Mouse (Mus musculus) kidney, embryonic 16.5 days (tissue): ENCODE results near the gene Tmem139. TPM values are rescaled to one million over a fixed set of nuclear protein-coding genes. Genes with fewer than 3 reads are reported as not detected.

Experiments used
- ATAC-seq: fragments of 200-750 bp; cut with Nextera tagmentation; 2 replicates; pipeline ENCODE4 v1.8.0; 2017; ENCODE audit warnings: moderate TSS enrichment; ENCODE audit not compliant: low FRiP score, low TSS enrichment
- H3K27ac ChIP-seq: fragments of 300-500 bp; sonication (generic); 2 replicates; pipeline ENCODE4 v1.5.1; 2014; ENCODE audit warnings: low read length
- H3K27me3 ChIP-seq: fragments of 300-500 bp; sonication (generic); 2 replicates; pipeline ENCODE4 v1.6.1; 2014; ENCODE audit warnings: low read length, control low read depth, mixed read lengths; ENCODE audit not compliant: insufficient read depth
- H3K36me3 ChIP-seq: fragments of 300-500 bp; sonication (generic); 2 replicates; pipeline ENCODE4 v1.6.1; 2014; ENCODE audit warnings: low read length, control low read depth, mixed read lengths; ENCODE audit not compliant: insufficient read depth
- H3K4me1 ChIP-seq: fragments of 300-500 bp; sonication (generic); 2 replicates; pipeline ENCODE4 v1.6.1; 2014; ENCODE audit warnings: low read length, control low read depth, mixed read lengths; ENCODE audit not compliant: insufficient read depth
- H3K4me2 ChIP-seq: fragments of 300-500 bp; sonication (generic); replicated peaks from 2 replicates; pipeline ENCODE4 v1.6.1; 2014; ENCODE audit warnings: low read depth, low read length
- H3K4me3 ChIP-seq: fragments of 300-500 bp; sonication (generic); 2 replicates; pipeline ENCODE4 v1.5.1; 2014; ENCODE audit warnings: mild to moderate bottlenecking, low read length
- H3K9ac ChIP-seq: fragments of 300-500 bp; sonication (generic); replicated peaks from 2 replicates; pipeline ENCODE4 v1.6.1; 2014; ENCODE audit warnings: low read length
- H3K9me3 ChIP-seq: fragments of 300-500 bp; sonication (generic); 2 replicates; pipeline ENCODE4 v1.6.1; 2016; ENCODE audit warnings: low read length, control low read depth
- WGBS: fragments of 180-500 bp; shearing (Covaris S2); extraction: QIAGEN DNeasy Blood & Tissue Kit; methylation state at CpG from one replicate; pipeline ENCODE4 v1.1.7; 2014; 5-methylcytosine and 5-hydroxymethylcytosine counted together
- polyA plus RNA-seq: library from polyadenylated mRNA; unstranded; fragments of >200 nt; fragmentation: Nextera tagmentation; extraction: Ambion mirVana; gene quantifications from 2 replicates; pipeline ENCODE4 v1.2.1, GENCODE M21; 2015

The Tmem139 gene
- polyA plus RNA-seq, 1 experiment from 2014 or later = 4.9 TPM

DNA sequence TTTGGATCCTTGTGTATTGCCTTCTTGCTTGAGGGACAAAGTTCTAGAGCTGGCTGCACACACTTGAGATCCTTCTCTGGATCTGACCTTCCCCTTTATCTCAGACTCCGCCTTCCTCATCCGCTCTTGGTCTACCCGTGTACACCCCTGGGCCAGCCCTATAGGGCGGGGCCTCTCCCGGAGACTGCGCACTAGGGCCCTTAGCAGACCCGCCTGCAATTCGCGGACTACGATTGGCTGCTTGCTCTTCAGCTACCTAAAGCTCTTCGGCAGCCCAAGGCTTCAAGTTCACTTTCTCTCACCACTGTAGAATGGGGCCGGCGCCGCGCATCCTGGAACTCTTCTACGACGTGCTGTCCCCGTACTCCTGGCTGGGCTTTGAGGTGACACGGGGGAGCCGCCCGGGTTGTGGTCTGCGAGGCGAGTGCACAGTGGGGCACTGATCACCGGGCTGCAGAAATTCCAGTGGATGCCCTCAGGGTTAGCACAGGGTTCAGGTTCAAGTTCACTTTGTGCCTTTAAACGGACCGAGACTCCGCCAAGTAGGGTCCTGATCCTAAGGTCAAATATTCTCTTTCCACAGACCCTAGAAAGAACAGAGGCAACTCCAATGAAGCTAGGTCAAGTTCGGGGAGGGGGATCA is 15.9 kb upstream of the Tmem139 start, which contains the start of gene Gstk1:
TSS of gene Gstk1 (plus strand) at position 225 of the 643 bp plus-strand sequence.
- peak within 1 kb of the TSS; percentile 48 for H3K4me3 ChIP-seq
- H3K27ac ChIP-seq = no peak within 1 kb of the TSS
- H3K4me1 ChIP-seq = no peaks in the 10 kb centered on the region
- no peaks in the 10 kb centered on the region for H3K9me3 ChIP-seq
- no peaks in the 10 kb centered on the region for H3K36me3 ChIP-seq
- H3K27me3 ChIP-seq = no peaks in the 10 kb centered on the region
- 2% methylated on average over 28 of the region's 28 CpGs for WGBS
- H3K4me2 ChIP-seq = peak within 1 kb of the TSS; percentile 58
- peak within 1 kb of the TSS; percentile 51 for H3K9ac ChIP-seq
- ATAC-seq = peak; percentile 100

GRCm38 (mm10) chr6:42247173-42247572 is 14.6 kb upstream of the Tmem139 start:
- Histone ChIP-seq H3K27ac (no peak overlapping the region), H3K9me3 (no peaks in the 10 kb centered on the region), H3K27me3 (no peaks in the 10 kb centered on the region), H3K4me3 (peak overlapping the region; percentile 24), H3K4me1 (no peaks in the 10 kb centered on the region), H3K9ac (no peak overlapping the region), H3K36me3 (no peaks in the 10 kb centered on the region), H3K4me2 (peak overlapping the region; percentile 28)
- no peak for ATAC-seq
- WGBS = 9% methylated on average over 8 of the region's 8 CpGs

DNA sequence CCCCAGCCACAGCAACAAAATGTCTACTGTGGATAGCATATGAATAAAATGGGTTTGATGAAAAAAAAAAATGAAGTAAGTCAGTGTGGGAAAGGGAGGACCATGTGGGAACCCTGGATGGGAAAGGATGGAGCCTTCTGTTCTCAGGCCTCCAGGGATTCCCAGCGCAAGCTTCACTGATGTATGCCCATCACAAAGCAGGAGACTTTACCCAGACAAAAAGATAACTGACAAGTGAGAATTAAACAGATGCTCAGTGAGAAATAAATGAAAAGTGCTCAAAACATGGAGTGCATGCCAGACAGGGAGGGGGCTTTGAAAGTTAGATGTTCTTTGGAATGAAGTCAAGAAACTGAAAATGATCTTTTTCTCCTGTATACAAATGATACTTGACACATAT is 13.8 kb upstream of the Tmem139 start:
- Histone ChIP-seq H3K36me3 (no peaks in the 10 kb centered on the region), H3K4me2 (peak overlapping the region; percentile 28; the same call in 1 of the 2 replicates), H3K4me3 (peak overlapping the region; percentile 24; the same call in 1 of the 2 replicates), H3K27me3 (no peaks in the 10 kb centered on the region), H3K9me3 (no peaks in the 10 kb centered on the region), H3K9ac (no peak overlapping the region), H3K4me1 (no peaks in the 10 kb centered on the region), H3K27ac (no peak overlapping the region)
- WGBS = 100% methylated on average over 1 of the region's 1 CpGs
- ATAC-seq = no peak

- H3K27ac ChIP-seq = no peak overlapping the region
- no peaks in the 10 kb centered on the region for H3K27me3 ChIP-seq
- H3K4me1 ChIP-seq = no peaks in the 10 kb centered on the region
- ATAC-seq = no peak
- WGBS = 93% methylated on average over 4 of the region's 4 CpGs
- H3K9ac ChIP-seq = no peak overlapping the region
- no peaks in the 10 kb centered on the region for H3K36me3 ChIP-seq
- no peak overlapping the region for H3K4me3 ChIP-seq
- H3K4me2 ChIP-seq = no peak overlapping the region
- no peaks in the 10 kb centered on the region for H3K9me3 ChIP-seq
Observed at GRCm38 (mm10) chr6:42251791-42252190, 10.0 kb upstream of the Tmem139 start.

GRCm38 (mm10) chr6:42253103-42253502 is 8.7 kb upstream of the Tmem139 start:
- no peaks in the 10 kb centered on the region for H3K27me3 ChIP-seq
- H3K36me3 ChIP-seq = no peaks in the 10 kb centered on the region
- H3K9me3 ChIP-seq = no peaks in the 10 kb centered on the region
- no peak overlapping the region for H3K27ac ChIP-seq
- 0 out of 2 replicates have a peak, but pooled peaks cover 3% of the 10 kb centered on the region for H3K4me1 ChIP-seq
- no peak overlapping the region for H3K4me2 ChIP-seq
- no peak overlapping the region for H3K4me3 ChIP-seq
- ATAC-seq = no peak
- WGBS = 91% methylated on average over 2 of the region's 2 CpGs
- no peak overlapping the region for H3K9ac ChIP-seq

- Histone ChIP-seq H3K27me3 (no peaks in the 10 kb centered on the region), H3K27ac (no peak overlapping the region), H3K36me3 (no peaks in the 10 kb centered on the region), H3K4me2 (peak overlapping the region; percentile 18; the same call in 1 of the 2 replicates), H3K4me1 (0 out of 2 replicates have a peak, but pooled peaks cover 3% of the 10 kb centered on the region), H3K9me3 (no peaks in the 10 kb centered on the region), H3K4me3 (no peak overlapping the region), H3K9ac (no peak overlapping the region)
- ATAC-seq = peak; percentile 68; the same call in 1 of the 2 replicates
- 16% methylated on average over 11 of the region's 11 CpGs for WGBS
Observed at GRCm38 (mm10) chr6:42257303-42257863, 4.4 kb upstream of the Tmem139 start.

DNA sequence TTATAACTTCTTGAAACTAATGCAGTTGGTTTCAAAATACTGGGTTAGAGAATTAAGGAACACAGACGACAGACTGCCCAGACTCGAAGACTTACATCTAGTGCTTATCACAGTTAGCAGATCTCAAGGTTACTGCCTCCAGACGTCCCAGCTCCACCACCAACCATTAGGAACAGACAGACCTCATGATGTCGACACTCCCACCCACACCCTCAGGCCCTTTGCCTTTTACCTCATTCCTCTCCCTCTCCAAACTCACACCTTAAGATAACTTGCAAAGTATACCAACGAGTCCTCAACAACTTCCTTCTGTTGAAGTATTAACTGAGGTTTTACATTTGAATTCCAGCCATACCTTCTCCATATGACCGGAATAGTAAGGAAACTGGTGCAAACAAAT is 1.3 kb upstream of the Tmem139 start:
- no peaks in the 10 kb centered on the region for H3K27me3 ChIP-seq
- no peak overlapping the region for H3K4me3 ChIP-seq
- no peaks in the 10 kb centered on the region for H3K9me3 ChIP-seq
- ATAC-seq = no peak
- H3K4me1 ChIP-seq = peaks cover 5% of the 10 kb centered on the region; the same call in 1 of the 2 replicates
- H3K27ac ChIP-seq = no peak overlapping the region
- WGBS = 55% methylated on average over 6 of the region's 6 CpGs
- H3K36me3 ChIP-seq = no peaks in the 10 kb centered on the region
- no peak overlapping the region for H3K4me2 ChIP-seq
- no peak overlapping the region for H3K9ac ChIP-seq

- peak; percentile 99 for ATAC-seq
Observed at GRCm38 (mm10) chr6:42264626-42265312, 3.0 kb downstream of the Tmem139 start, which contains the start of gene Casp2. TSS of gene Casp2 (plus strand) at chr6:42264985.

DNA sequence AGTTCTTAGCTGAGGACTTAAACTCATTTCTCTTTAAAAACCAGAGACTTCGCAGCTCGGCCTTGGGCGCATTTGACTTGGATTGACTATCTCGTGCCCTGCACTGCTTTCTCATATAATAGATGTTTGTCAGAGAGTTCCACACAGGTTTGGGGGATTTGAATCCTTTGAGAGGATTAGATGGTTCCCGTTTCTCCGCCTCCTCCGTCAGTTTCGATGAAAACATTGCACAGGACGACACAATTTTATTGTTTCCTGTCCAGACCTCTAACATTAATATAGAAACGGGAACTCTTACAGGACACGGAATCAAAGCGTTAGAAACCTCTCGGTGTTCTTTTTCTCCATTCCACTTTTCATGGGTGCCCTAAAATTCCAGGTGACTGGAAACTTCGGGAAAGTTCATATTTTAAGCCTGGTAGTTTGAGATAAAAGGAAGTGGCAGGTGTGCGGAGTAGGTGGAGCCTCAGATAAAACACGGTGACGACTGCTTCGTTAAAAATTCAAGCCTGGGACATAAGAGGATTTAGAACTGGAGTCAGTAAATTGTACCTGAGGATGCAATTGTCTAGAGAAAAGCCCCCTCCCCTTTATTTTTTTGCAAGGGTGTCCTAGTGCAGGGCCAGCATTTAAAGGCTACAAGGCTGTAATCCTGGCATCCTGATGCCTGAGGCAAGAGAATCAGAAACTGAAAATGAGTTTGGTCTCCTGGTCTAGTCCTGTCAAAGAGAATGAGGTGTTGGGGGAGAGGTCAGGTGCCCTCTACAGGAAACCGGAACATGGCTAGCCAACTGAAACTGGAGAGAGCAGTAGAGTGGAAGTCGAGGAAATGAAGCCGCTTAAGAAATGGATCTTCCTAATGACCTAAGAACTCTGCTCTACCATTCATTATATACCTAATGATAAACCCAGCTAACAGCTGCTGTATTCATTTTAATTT is 3.9 kb downstream of the Tmem139 start:
- H3K27ac ChIP-seq = peak overlapping the region; percentile 92
- H3K4me1 ChIP-seq = peaks cover 6% of the 10 kb centered on the region
- peaks cover 33% of the 10 kb centered on the region for H3K36me3 ChIP-seq
- H3K9me3 ChIP-seq = no peaks in the 10 kb centered on the region
- H3K9ac ChIP-seq = peak overlapping the region; percentile 91
- H3K27me3 ChIP-seq = no peaks in the 10 kb centered on the region
- ATAC-seq = no peak
- peak overlapping the region; percentile 83 for H3K4me3 ChIP-seq
- H3K4me2 ChIP-seq = peak overlapping the region; percentile 66
- under 1% methylated on average over 21 of the region's 21 CpGs for WGBS

More at GRCm38 (mm10) chr6:42264626-42265312, 3.0 kb downstream of the Tmem139 start, which contains the start of gene Casp2:
- Histone ChIP-seq H3K4me2 (peak within 1 kb of the TSS; percentile 66), H3K4me3 (peak within 1 kb of the TSS; percentile 83), H3K9me3 (no peaks in the 10 kb centered on the region), H3K4me1 (peaks cover 6% of the 10 kb centered on the region), H3K36me3 (peaks cover 26% of the 10 kb centered on the region), H3K27me3 (no peaks in the 10 kb centered on the region), H3K27ac (peak within 1 kb of the TSS; percentile 92), H3K9ac (peak within 1 kb of the TSS; percentile 91)
- under 1% methylated on average over 48 of the region's 51 CpGs for WGBS
